Mouse (Mus musculus): ENCODE measurements around the gene Pltp.

The Pltp gene

GRCm38 (mm10) chr2:164850061-164850460 is 7.5 kb downstream of the Pltp start:
- DNase-seq (ENCODE audit: low spot score) = no peak

GRCm38 (mm10) chr2:164845782-164846181 is 11.7 kb downstream of the Pltp start:
- no peak for DNase-seq (ENCODE audit: low spot score)

- no peak for DNase-seq (ENCODE audit: low spot score)
Measured at GRCm38 (mm10) chr2:164835164-164835563, 22.3 kb downstream of the Pltp start.

GRCm38 (mm10) chr2:164834531-164834930 is 23.0 kb downstream of the Pltp start:
- no peak for DNase-seq (ENCODE audit: low spot score)

GRCm38 (mm10) chr2:164833314-164833959 is 24.1 kb downstream of the Pltp start, which contains the start of gene Neurl2:
Gene Neurl2 (minus strand): TSS chr2:164833456.
- DNase-seq (ENCODE audit: low spot score) = peak; percentile 86

- DNase-seq (ENCODE audit: low spot score) = peak; percentile 62
Measured at GRCm38 (mm10) chr2:164832748-164833301, 24.7 kb downstream of the Pltp start, which contains the start of gene Ctsa. Gene Ctsa (plus strand): TSS chr2:164832873.

GRCm38 (mm10) chr2:164832032-164832747 is 25.3 kb downstream of the Pltp start:
- DNase-seq (ENCODE audit: low spot score) = no peak

GRCm38 (mm10) chr2:164831029-164831428 is 26.5 kb downstream of the Pltp start:
- no peak for DNase-seq (ENCODE audit: low spot score)

GRCm38 (mm10) chr2:164829090-164829489 is 28.4 kb downstream of the Pltp start:
- no peak for DNase-seq (ENCODE audit: low spot score)

GRCm38 (mm10) chr2:164828437-164828836 is 29.1 kb downstream of the Pltp start, which contains the start of gene Spata25:
Gene Spata25 (minus strand): TSS chr2:164828537.
- no peak for DNase-seq (ENCODE audit: low spot score)

- DNase-seq (ENCODE audit: low spot score) = no peak
Measured at GRCm38 (mm10) chr2:164827146-164827850, 30.2 kb downstream of the Pltp start.

GRCm38 (mm10) chr2:164825521-164825920 is 32.0 kb downstream of the Pltp start:
- DNase-seq (ENCODE audit: low spot score) = no peak

GRCm38 (mm10) chr2:164823969-164824368 is 33.5 kb downstream of the Pltp start:
- DNase-seq (ENCODE audit: low spot score) = no peak

GRCm38 (mm10) chr2:164823181-164823585 is 34.3 kb downstream of the Pltp start:
- DNase-seq (ENCODE audit: low spot score) = no peak

- peak; percentile 98 for DNase-seq (ENCODE audit: low spot score)
Measured at GRCm38 (mm10) chr2:164822636-164823165, 34.8 kb downstream of the Pltp start, which contains the start of gene Zswim1. Gene Zswim1 (plus strand): TSS chr2:164822686.

GRCm38 (mm10) chr2:164821060-164821459 is 36.5 kb downstream of the Pltp start:
- no peak for DNase-seq (ENCODE audit: low spot score)

- DNase-seq (ENCODE audit: low spot score) = no peak
Measured at GRCm38 (mm10) chr2:164817703-164818102, 39.8 kb downstream of the Pltp start.

- no peak for DNase-seq (ENCODE audit: low spot score)
Measured at GRCm38 (mm10) chr2:164817206-164817605, 40.3 kb downstream of the Pltp start.

GRCm38 (mm10) chr2:164815821-164816220 is 41.7 kb downstream of the Pltp start:
- DNase-seq (ENCODE audit: low spot score) = no peak

- DNase-seq (ENCODE audit: low spot score) = no peak
Measured at GRCm38 (mm10) chr2:164815348-164815747, 42.2 kb downstream of the Pltp start.

- DNase-seq (ENCODE audit: low spot score) = no peak
Measured at GRCm38 (mm10) chr2:164813557-164813956, 44.0 kb downstream of the Pltp start.

GRCm38 (mm10) chr2:164806614-164807013 is 50.9 kb downstream of the Pltp start:
- DNase-seq (ENCODE audit: low spot score) = no peak
